Mouse (Mus musculus) cerebellum, adult 2 months (tissue): ENCODE data around the gene Ptpn9. TPM values are rescaled to one million over a fixed set of nuclear protein-coding genes. Genes with fewer than 3 reads are reported as not detected.

Source experiments
- DNase-seq, 2 experiments: peaks; one replicate each; pipeline ENCODE4 v3.0.0; 2021
- H3K27ac ChIP-seq: fragments of 200-500 bp; 2 replicates; pipeline ENCODE4 v1.5.1; 2012; ENCODE audit warnings: low read length, control low read depth, inconsistent platforms; ENCODE audit not compliant: insufficient read depth
- H3K27me3 ChIP-seq: fragments of 200-500 bp; 2 replicates; pipeline ENCODE4 v1.6.1; 2012; ENCODE audit warnings: inconsistent platforms, mild to moderate bottlenecking, low read length, moderate library complexity; ENCODE audit not compliant: control insufficient read depth, insufficient read depth
- H3K4me1 ChIP-seq: fragments of 200-500 bp; 2 replicates; pipeline ENCODE4 v1.6.1; 2011; ENCODE audit warnings: low read length; ENCODE audit not compliant: control insufficient read depth, insufficient read depth
- H3K4me3 ChIP-seq: fragments of 200-500 bp; replicated peaks from 2 replicates; pipeline ENCODE3; 2011; ENCODE audit warnings: mild to moderate bottlenecking, low read depth, low read length, control low read depth; ENCODE audit not compliant: insufficient read depth
- CTCF ChIP-seq: fragments of 200-500 bp; IDR thresholded peaks from 2 replicates; pipeline ENCODE4 v1.5.1; 2011; ENCODE audit warnings: low read depth, mild to moderate bottlenecking, control low read depth, low read length, moderate library complexity, borderline replicate concordance; ENCODE audit not compliant: insufficient read depth
- POLR2A ChIP-seq: fragments of 200-500 bp; IDR thresholded peaks from 2 replicates; pipeline ENCODE4 v1.6.1; 2011; ENCODE audit warnings: low read length, control low read depth, borderline replicate concordance; ENCODE audit not compliant: insufficient read depth
- WGBS: fragments of 180-500 bp; shearing (Covaris S2); methylation state at CpG from one replicate; pipeline ENCODE4 v1.1.7; 2018; 5-methylcytosine and 5-hydroxymethylcytosine counted together
- polyA plus RNA-seq: library from polyadenylated mRNA; depleted of rRNA; stranded (reverse); fragments of >200 nt; gene quantifications from 2 replicates; pipeline ENCODE4 v1.2.3, GENCODE M21; 2012

Ptpn9 gene
- polyA plus RNA-seq, 1 experiment = 20.5 TPM

DNA sequence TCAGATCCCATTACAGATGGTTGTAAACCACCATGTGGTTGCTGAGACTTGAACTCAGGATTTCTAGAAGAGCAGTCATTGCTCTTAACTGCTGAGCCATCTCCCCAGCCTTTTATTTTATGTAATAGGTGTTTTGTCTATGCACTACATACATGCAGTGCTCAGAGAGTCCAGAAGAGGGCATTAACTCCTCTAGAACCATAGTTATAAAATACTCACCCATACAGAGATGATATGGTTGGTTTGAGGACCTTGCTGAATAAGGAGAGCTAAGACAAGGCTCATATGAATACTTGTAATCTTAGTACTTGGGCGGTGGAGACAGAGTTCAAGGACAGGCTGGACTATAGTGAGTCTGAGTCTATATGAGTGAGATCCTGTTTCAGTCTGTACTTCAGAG is 61.5 kb downstream of the Ptpn9 start:
- Histone ChIP-seq H3K4me3 (no peak overlapping the region), H3K4me1 (no peaks in the 10 kb centered on the region), H3K27ac (no peak overlapping the region), H3K27me3 (no peaks in the 10 kb centered on the region)
- TF ChIP-seq POLR2A = no peak
- no peak for TF ChIP-seq CTCF
- peak in 1 of 2 experiments; percentile 68 for DNase-seq
- 92% methylated on average over 1 of the region's 1 CpGs for WGBS

DNA sequence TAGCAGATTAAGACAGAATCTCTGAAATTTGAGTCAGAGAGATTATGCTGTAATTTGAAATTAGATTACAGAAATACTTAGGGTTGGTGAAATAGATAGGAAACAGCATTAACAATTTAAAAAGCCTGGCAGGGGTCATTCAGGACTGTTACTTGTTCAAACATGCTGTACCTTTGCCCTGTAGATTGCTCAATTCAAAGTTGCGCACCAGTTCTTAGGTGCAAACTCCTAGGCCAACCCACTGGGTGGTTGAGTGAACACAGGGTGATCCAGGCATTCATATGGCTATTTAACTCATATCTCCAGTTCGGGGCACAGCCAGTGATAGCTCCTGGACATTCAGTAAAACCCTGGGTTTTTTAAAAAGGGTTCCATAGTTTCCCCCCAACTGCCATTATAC is 69.4 kb downstream of the Ptpn9 start:
- WGBS = 98% methylated on average over 2 of the region's 2 CpGs
- no peak for DNase-seq
- Histone ChIP-seq H3K27me3 (no peaks in the 10 kb centered on the region), H3K4me3 (no peak overlapping the region), H3K4me1 (no peaks in the 10 kb centered on the region), H3K27ac (no peak overlapping the region)
- TF ChIP-seq POLR2A (no peak), CTCF (no peak)

DNA sequence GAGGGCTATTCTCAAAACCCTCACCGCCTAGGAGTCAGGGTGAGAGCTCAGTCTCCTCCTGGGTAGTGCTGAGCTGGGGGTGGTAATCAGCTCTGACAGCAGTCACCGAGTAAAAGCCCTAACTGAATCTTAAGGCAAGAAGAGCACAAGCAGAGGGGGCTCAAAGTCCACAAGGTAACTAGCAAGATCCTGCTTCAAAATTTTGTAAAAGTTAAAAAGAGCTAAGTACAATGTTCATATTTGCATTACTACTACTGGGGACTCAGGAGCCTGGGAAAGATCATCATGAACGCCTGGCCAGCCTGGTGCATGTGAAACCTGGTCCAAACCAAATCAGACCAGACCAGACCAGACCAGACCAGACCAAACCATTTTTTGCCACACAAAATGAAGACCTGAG is 73.5 kb downstream of the Ptpn9 start:
- DNase-seq = no peak
- Histone ChIP-seq H3K27ac (no peak overlapping the region), H3K27me3 (no peaks in the 10 kb centered on the region), H3K4me3 (no peak overlapping the region), H3K4me1 (no peaks in the 10 kb centered on the region)
- 71% methylated on average over 3 of the region's 3 CpGs for WGBS
- TF ChIP-seq POLR2A = no peak
- TF ChIP-seq CTCF = no peak

DNA sequence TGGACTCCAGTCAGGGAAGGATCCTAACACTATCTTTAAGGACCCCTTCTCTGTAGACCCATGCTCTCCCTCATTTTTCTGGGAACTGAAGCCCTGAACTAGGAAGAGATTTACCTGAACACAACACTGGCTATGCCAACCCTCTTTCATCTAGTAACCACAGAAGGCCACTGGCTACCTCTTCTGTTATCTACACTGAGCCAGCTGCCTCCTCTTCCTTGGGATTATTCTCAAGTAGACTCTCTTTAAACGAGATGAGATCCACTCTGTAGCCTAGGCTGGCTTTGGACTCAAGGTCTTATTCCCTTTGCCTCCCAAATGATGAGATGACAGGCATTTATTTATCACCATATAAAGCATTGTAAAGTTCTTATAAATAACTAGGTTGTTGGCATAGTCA is 75.5 kb downstream of the Ptpn9 start:
- no peak overlapping the region for H3K4me3 ChIP-seq
- no peak for TF ChIP-seq CTCF
- TF ChIP-seq POLR2A = no peak
- no peak for DNase-seq
- H3K27me3 ChIP-seq = no peaks in the 10 kb centered on the region
- WGBS = 62% methylated on average over 1 of the region's 1 CpGs
- no peak overlapping the region for H3K27ac ChIP-seq
- H3K4me1 ChIP-seq = peaks cover 3% of the 10 kb centered on the region; the same call in 1 of the 2 replicates

DNA sequence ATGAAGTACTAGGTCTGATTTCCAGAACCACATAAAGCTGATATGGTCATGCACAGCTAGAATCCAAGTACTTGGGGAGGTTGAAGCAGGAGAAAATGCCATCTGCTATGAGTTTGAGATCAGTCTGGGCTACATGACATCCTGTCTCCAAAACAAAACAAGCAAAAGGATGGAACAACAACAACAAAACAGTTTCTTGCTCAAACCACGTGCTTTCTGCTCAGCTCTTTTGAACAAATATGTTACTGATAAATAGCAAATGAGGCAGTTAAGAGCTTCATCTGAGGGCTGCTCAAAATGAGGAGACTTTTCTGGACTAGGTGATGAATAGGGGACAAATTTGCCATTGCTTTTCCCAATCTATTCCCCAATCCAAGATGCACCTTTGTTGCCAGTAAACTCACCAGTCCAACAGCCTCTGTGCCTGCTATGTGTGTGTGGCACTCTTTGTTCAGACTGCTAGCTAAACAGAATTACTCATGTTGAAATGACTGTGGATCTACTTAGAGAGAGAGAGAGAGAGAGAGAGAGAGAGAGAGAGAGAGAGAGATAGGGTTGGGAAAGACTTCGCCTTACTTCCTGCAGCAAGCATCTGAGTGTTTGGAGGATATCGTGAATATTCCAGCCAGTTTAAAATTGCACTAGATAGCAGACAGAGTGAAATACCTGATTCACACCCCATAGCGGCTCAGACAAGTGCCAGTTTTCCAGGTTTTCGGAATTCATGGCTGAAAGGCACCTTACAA is 76.2 kb downstream of the Ptpn9 start:
- peak overlapping the region; percentile 97 for H3K4me3 ChIP-seq
- no peak overlapping the region for H3K27ac ChIP-seq
- no peak for DNase-seq
- TF ChIP-seq POLR2A (no peak), CTCF (no peak)
- no peaks in the 10 kb centered on the region for H3K27me3 ChIP-seq
- peaks cover 3% of the 10 kb centered on the region; the same call in 1 of the 2 replicates for H3K4me1 ChIP-seq
- WGBS = 14% methylated on average over 5 of the region's 5 CpGs

DNA sequence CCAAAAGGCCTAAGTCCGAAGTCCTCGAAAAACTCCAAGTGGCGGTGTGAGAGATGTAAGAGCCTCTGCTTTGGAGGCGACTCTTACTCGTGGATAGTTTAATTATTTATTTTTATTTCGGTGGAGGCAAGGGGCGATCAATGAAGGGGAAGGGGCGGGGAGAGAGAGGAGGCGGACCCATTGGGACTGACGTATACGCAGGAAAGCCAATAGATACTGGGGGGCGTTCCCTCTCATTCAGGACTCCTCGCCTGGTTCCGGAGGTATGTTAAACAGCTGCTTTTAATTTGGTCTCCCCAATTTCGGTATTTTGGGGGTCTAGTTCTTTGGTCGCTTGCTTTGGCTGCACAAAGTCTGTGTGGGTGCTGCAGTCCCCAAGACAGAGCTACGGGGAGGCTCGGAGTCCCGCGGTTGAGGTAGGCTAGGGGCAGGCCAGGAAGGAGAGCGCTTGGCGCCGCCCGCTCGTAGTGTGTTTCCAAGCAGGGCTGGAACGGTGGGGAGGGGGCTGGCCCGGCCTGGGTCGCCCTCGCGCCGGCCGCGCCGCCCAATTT is 77.2 kb downstream of the Ptpn9 start, which contains the start of gene Sin3a:
Gene Sin3a, plus strand, starts transcription at position 240 of the 551 bp plus-strand sequence.
- under 1% methylated on average over 34 of the region's 34 CpGs for WGBS
- Histone ChIP-seq H3K4me1 (peaks cover 3% of the 10 kb centered on the region; the same call in 1 of the 2 replicates), H3K27ac (peak within 1 kb of the TSS; percentile 68; the same call in 1 of the 2 replicates), H3K4me3 (peak within 1 kb of the TSS; percentile 97), H3K27me3 (no peaks in the 10 kb centered on the region)
- peak; percentile 72 to 76 for DNase-seq
- TF ChIP-seq POLR2A (no peak), CTCF (no peak)

DNA sequence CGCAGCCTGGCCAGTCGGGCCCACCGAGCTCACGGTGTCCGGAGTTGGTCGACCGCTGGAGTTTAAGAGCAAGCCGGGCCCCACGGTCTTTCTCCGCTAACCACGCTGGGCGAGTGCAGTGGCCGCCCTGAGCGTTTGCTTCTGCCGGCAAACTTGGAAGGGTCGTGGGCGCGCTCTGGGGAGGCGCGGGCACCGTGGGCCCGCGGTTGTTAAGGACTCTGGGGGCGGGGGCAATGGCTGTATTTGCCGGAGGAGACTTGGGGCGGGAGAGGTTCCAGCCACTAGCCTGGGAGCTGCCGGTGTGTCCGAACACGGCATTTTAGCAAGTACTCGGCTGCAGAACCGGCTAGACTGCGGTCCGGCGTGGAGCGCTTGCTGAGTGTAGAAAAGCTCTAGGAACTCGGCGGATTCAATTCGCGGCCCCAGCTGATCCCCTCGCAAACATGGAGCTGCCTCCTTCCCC is 77.8 kb downstream of the Ptpn9 start:
- Histone ChIP-seq H3K27me3 (no peaks in the 10 kb centered on the region), H3K4me1 (peaks cover 3% of the 10 kb centered on the region; the same call in 1 of the 2 replicates), H3K27ac (peak overlapping the region; percentile 68; the same call in 1 of the 2 replicates), H3K4me3 (peak overlapping the region; percentile 97)
- no peak for TF ChIP-seq CTCF
- no peak for TF ChIP-seq POLR2A
- under 1% methylated on average over 40 of the region's 40 CpGs for WGBS
- no peak for DNase-seq
